Mouse (Mus musculus) neural tube, embryonic 14.5 days (tissue): ENCODE measurements around the gene Elof1. TPM values are rescaled to one million over a fixed set of nuclear protein-coding genes. Genes with fewer than 3 reads are reported as not detected.

Experiments
- ATAC-seq: fragments of 200-750 bp; cut with Nextera tagmentation; 2 replicates; pipeline ENCODE4 v1.8.0; 2017; ENCODE audit warnings: low read depth, mild to moderate bottlenecking, moderate TSS enrichment, moderate library complexity
- H3K27ac ChIP-seq: fragments of 300-500 bp; sonication (generic); 2 replicates; pipeline ENCODE4 v1.5.1; 2014; ENCODE audit warnings: low read depth, mild to moderate bottlenecking, control low read depth, low read length, moderate library complexity, mixed read lengths
- H3K27me3 ChIP-seq: fragments of 300-500 bp; sonication (generic); 2 replicates; pipeline ENCODE4 v1.6.1; 2014; ENCODE audit warnings: low read length; ENCODE audit not compliant: control insufficient read depth, insufficient read depth
- H3K36me3 ChIP-seq: fragments of 300-500 bp; sonication (generic); 2 replicates; pipeline ENCODE4 v1.6.1; 2014; ENCODE audit warnings: low read length, mixed read lengths; ENCODE audit not compliant: control insufficient read depth, insufficient read depth
- H3K4me1 ChIP-seq: fragments of 300-500 bp; sonication (generic); 2 replicates; pipeline ENCODE4 v1.6.1; 2014; ENCODE audit warnings: low read length; ENCODE audit not compliant: control insufficient read depth, insufficient read depth
- H3K4me2 ChIP-seq: fragments of 300-500 bp; sonication (generic); 2 replicates; pipeline ENCODE4 v1.6.1; 2014; ENCODE audit warnings: mild to moderate bottlenecking, low read depth, low read length, control low read depth
- H3K4me3 ChIP-seq: fragments of 300-500 bp; sonication (generic); 2 replicates; pipeline ENCODE4 v1.5.1; 2014; ENCODE audit warnings: low read depth, low read length, control low read depth, mixed read lengths
- H3K9ac ChIP-seq: fragments of 300-500 bp; sonication (generic); replicated peaks from 2 replicates; pipeline ENCODE4 v1.6.1; 2014; ENCODE audit warnings: low read depth, mild to moderate bottlenecking, control low read depth, low read length, mixed read lengths
- H3K9me3 ChIP-seq: fragments of 300-500 bp; sonication (generic); 2 replicates; pipeline ENCODE4 v1.6.1; 2016; ENCODE audit warnings: low read length; ENCODE audit not compliant: control insufficient read depth
- WGBS: fragments of 180-500 bp; shearing (Covaris S2); extraction: QIAGEN DNeasy Blood & Tissue Kit; methylation state at CpG from one replicate; pipeline ENCODE4 v1.1.7; 2014; 5-methylcytosine and 5-hydroxymethylcytosine counted together
- polyA plus RNA-seq: library from polyadenylated mRNA; unstranded; fragments of >200 nt; fragmentation: Nextera tagmentation; extraction: Ambion mirVana; gene quantifications from 2 replicates; pipeline ENCODE4 v1.2.1, GENCODE M21; 2014

The Elof1 gene
- polyA plus RNA-seq, 1 experiment from 2014 or later: 196 TPM

GRCm38 (mm10) chr9:22125246-22126027, 8.5 kb upstream of the Elof1 start:
- Histone ChIP-seq H3K4me2 (no peak overlapping the region), H3K9me3 (no peaks in the 10 kb centered on the region), H3K4me3 (no peak overlapping the region), H3K27ac (no peak overlapping the region), H3K27me3 (no peaks in the 10 kb centered on the region), H3K36me3 (no peaks in the 10 kb centered on the region), H3K9ac (no peak overlapping the region), H3K4me1 (no peaks in the 10 kb centered on the region)
- ATAC-seq: no peak
- WGBS: 90% methylated on average over 15 of the region's 15 CpGs

GRCm38 (mm10) chr9:22124169-22124568, 7.2 kb upstream of the Elof1 start:
- no peak for ATAC-seq
- no peaks in the 10 kb centered on the region for H3K27me3 ChIP-seq
- no peaks in the 10 kb centered on the region for H3K36me3 ChIP-seq
- no peaks in the 10 kb centered on the region for H3K4me1 ChIP-seq
- H3K4me2 ChIP-seq: no peak overlapping the region
- no peak overlapping the region for H3K9ac ChIP-seq
- H3K4me3 ChIP-seq: no peak overlapping the region
- no peaks in the 10 kb centered on the region for H3K9me3 ChIP-seq
- H3K27ac ChIP-seq: no peak overlapping the region
- WGBS: 85% methylated on average over 3 of the region's 3 CpGs

GRCm38 (mm10) chr9:22123069-22123609, 6.2 kb upstream of the Elof1 start:
- Histone ChIP-seq H3K4me1 (no peaks in the 10 kb centered on the region), H3K27ac (no peak overlapping the region), H3K27me3 (no peaks in the 10 kb centered on the region), H3K9ac (no peak overlapping the region), H3K4me2 (no peak overlapping the region), H3K9me3 (no peaks in the 10 kb centered on the region), H3K4me3 (no peak overlapping the region), H3K36me3 (no peaks in the 10 kb centered on the region)
- no peak for ATAC-seq
- 90% methylated on average over 7 of the region's 7 CpGs for WGBS

GRCm38 (mm10) chr9:22122005-22122404, 5.0 kb upstream of the Elof1 start:
- H3K36me3 ChIP-seq: no peaks in the 10 kb centered on the region
- H3K27me3 ChIP-seq: no peaks in the 10 kb centered on the region
- H3K4me2 ChIP-seq: no peak overlapping the region
- no peak overlapping the region for H3K27ac ChIP-seq
- no peaks in the 10 kb centered on the region; the same call in 1 of the 2 replicates for H3K4me1 ChIP-seq
- no peak overlapping the region for H3K4me3 ChIP-seq
- ATAC-seq: no peak
- H3K9ac ChIP-seq: no peak overlapping the region
- WGBS: 83% methylated on average over 3 of the region's 3 CpGs
- no peaks in the 10 kb centered on the region for H3K9me3 ChIP-seq

GRCm38 (mm10) chr9:22121545-22121944, 4.6 kb upstream of the Elof1 start:
- Histone ChIP-seq H3K27me3 (no peaks in the 10 kb centered on the region), H3K4me1 (peaks cover under 1% of the 10 kb centered on the region; the same call in 1 of the 2 replicates)

GRCm38 (mm10) chr9:22119543-22119942, 2.6 kb upstream of the Elof1 start:
- no peak overlapping the region for H3K9ac ChIP-seq
- H3K36me3 ChIP-seq: no peaks in the 10 kb centered on the region
- 93% methylated on average over 4 of the region's 4 CpGs for WGBS
- no peaks in the 10 kb centered on the region for H3K9me3 ChIP-seq
- H3K4me1 ChIP-seq: peaks cover 11% of the 10 kb centered on the region
- ATAC-seq: no peak
- H3K4me2 ChIP-seq: no peak overlapping the region
- H3K27me3 ChIP-seq: no peaks in the 10 kb centered on the region
- no peak overlapping the region for H3K4me3 ChIP-seq
- no peak overlapping the region for H3K27ac ChIP-seq

More at GRCm38 (mm10) chr9:22121545-22121944, 4.6 kb upstream of the Elof1 start:
- Histone ChIP-seq H3K36me3 (no peaks in the 10 kb centered on the region), H3K4me2 (no peak overlapping the region), H3K9me3 (no peaks in the 10 kb centered on the region), H3K27ac (no peak overlapping the region), H3K9ac (no peak overlapping the region), H3K4me3 (no peak overlapping the region)
- ATAC-seq: no peak

- H3K4me1 ChIP-seq: peaks cover 11% of the 10 kb centered on the region
- H3K27ac ChIP-seq: no peak overlapping the region
- peaks cover 7% of the 10 kb centered on the region; the same call in 1 of the 2 replicates for H3K36me3 ChIP-seq
- peak overlapping the region; percentile 91 for H3K4me3 ChIP-seq
- no peak overlapping the region; the same call in 1 of the 2 replicates for H3K9ac ChIP-seq
- no peaks in the 10 kb centered on the region for H3K9me3 ChIP-seq
- ATAC-seq: no peak
- peak overlapping the region; percentile 91 for H3K4me2 ChIP-seq
- WGBS: 47% methylated on average over 10 of the region's 10 CpGs
- H3K27me3 ChIP-seq: no peaks in the 10 kb centered on the region
Measured at GRCm38 (mm10) chr9:22117754-22118456, 933 bp upstream of the Elof1 start.

- H3K27me3 ChIP-seq: no peaks in the 10 kb centered on the region
- H3K36me3 ChIP-seq: peaks cover 20% of the 10 kb centered on the region; the same call in 1 of the 2 replicates
- H3K9ac ChIP-seq: peak overlapping the region; percentile 81
- no peaks in the 10 kb centered on the region for H3K9me3 ChIP-seq
- H3K27ac ChIP-seq: no peak overlapping the region
- peak overlapping the region; percentile 91 for H3K4me2 ChIP-seq
- peaks cover 11% of the 10 kb centered on the region for H3K4me1 ChIP-seq
- WGBS: 16% methylated on average over 15 of the region's 15 CpGs
- peak overlapping the region; percentile 91 for H3K4me3 ChIP-seq
- ATAC-seq: no peak
Measured at GRCm38 (mm10) chr9:22116086-22116485, 886 bp downstream of the Elof1 start.

- Histone ChIP-seq H3K27ac (no peak overlapping the region), H3K9me3 (no peaks in the 10 kb centered on the region), H3K4me3 (peak overlapping the region; percentile 91), H3K9ac (peak overlapping the region; percentile 81; the same call in 1 of the 2 replicates), H3K4me2 (peak overlapping the region; percentile 91), H3K27me3 (no peaks in the 10 kb centered on the region), H3K36me3 (peaks cover 20% of the 10 kb centered on the region; the same call in 1 of the 2 replicates), H3K4me1 (peaks cover 11% of the 10 kb centered on the region)
- WGBS: 83% methylated on average over 4 of the region's 4 CpGs
- ATAC-seq: no peak
Measured at GRCm38 (mm10) chr9:22115635-22116034, 1.3 kb downstream of the Elof1 start.
